Mouse (Mus musculus) MEL (cell line): ENCODE measurements around the gene Adamts4.

Experiments used
- CHD1 ChIP-seq: IDR thresholded peaks from 2 replicates; pipeline ENCODE4 v1.6.1; 2012; ENCODE audit warnings: low read depth, mild to moderate bottlenecking, inconsistent platforms, low read length, improper control_type of control experiment
- CTCF ChIP-seq, 3 experiments: IDR thresholded peaks in 2 of 3; conservative IDR thresholded peaks in 1 of 3; 2 replicates each; pipeline ENCODE4 v1.5.1; 2011 to 2012; ENCODE audit warnings: low read length in 3 of 3, low read depth in 2 of 3, mild to moderate bottlenecking in 2 of 3, improper control_type of control experiment in 1 of 3, inconsistent platforms in 1 of 3, mixed read lengths in 1 of 3, moderate library complexity in 1 of 3; ENCODE audit not compliant: control insufficient read depth in 1 of 3, insufficient read depth in 1 of 3, poor library complexity in 1 of 3, severe bottlenecking in 1 of 3
- NRF1 ChIP-seq: IDR thresholded peaks from 2 replicates; pipeline ENCODE4 v1.6.1; 2014; ENCODE audit warnings: low read depth, mild to moderate bottlenecking, inconsistent platforms, low read length, improper control_type of control experiment, moderate library complexity; ENCODE audit not compliant: poor library complexity, insufficient read depth, severe bottlenecking
- POLR2A ChIP-seq, 2 experiments: IDR thresholded peaks; 2 replicates each; pipeline ENCODE4 v1.6.1; 2011 to 2012; ENCODE audit warnings: low read length in 2 of 2, mild to moderate bottlenecking in 2 of 2, control low read depth in 1 of 2, improper control_type of control experiment in 1 of 2, low read depth in 1 of 2, moderate library complexity in 1 of 2; ENCODE audit not compliant: control insufficient read depth in 1 of 2, insufficient read depth in 1 of 2, poor library complexity in 1 of 2

- no peak for TF ChIP-seq POLR2A (IDR thresholded peaks at IDR 0.05; ENCODE audit: control insufficient read depth in 1 of 2, insufficient read depth in 1 of 2, low read depth in 1 of 2, low read length in 2 of 2, poor library complexity in 1 of 2)
- TF ChIP-seq CTCF (IDR thresholded peaks at IDR 0.05 in 2 of 3, conservative IDR thresholded peaks at IDR 0.05 in 1 of 3; ENCODE audit: control insufficient read depth in 1 of 3, insufficient read depth in 1 of 3, low read depth in 2 of 3, low read length in 3 of 3, poor library complexity in 1 of 3, severe bottlenecking in 1 of 3), result no peak
- TF ChIP-seq NRF1, result no peak
- TF ChIP-seq CHD1, result no peak
Observed at GRCm38 (mm10) chr1:171223796-171224195, 26.4 kb upstream of the Adamts4 start.
